Mouse (Mus musculus): ENCODE data around the gene Trpm8. TPM values are rescaled to one million over a fixed set of nuclear protein-coding genes. Genes with fewer than 3 reads are reported as not detected.

Trpm8 gene
- polyA plus RNA-seq, 1 experiment from 2014 or later, result not detected

- Histone ChIP-seq H3K4me2 (ENCODE audit: low read depth, severe bottlenecking) (no peak within 1 kb of the TSS), H3K9ac (ENCODE audit: low read length) (no peak within 1 kb of the TSS), H3K4me3 (ENCODE audit: low read depth, low read length) (no peak within 1 kb of the TSS), H3K4me1 (ENCODE audit: control insufficient read depth, insufficient read depth, low read length) (peaks cover 8% of the 10 kb centered on the region), H3K27ac (replicated peaks; ENCODE audit: low read depth, low read length) (no peak within 1 kb of the TSS), H3K36me3 (ENCODE audit: control insufficient read depth, insufficient read depth, low read length) (no peaks in the 10 kb centered on the region), H3K9me3 (ENCODE audit: control insufficient read depth, low read length) (no peaks in the 10 kb centered on the region), H3K27me3 (ENCODE audit: control insufficient read depth, insufficient read depth, low read length) (no peaks in the 10 kb centered on the region)
- DNase-seq (ENCODE audit: low spot score) (no peak), ATAC-seq (ENCODE audit: insufficient number of reproducible peaks, low FRiP score, low TSS enrichment, low read depth) (no peak)
- 76% methylated on average over 5 of the region's 5 CpGs for WGBS
These were observed 129.3 kb downstream of the Trpm8 start, which contains the start of gene Spp2 for GRCm38 (mm10) chr1:88406807-88407198. Gene Spp2, plus strand, starts transcription at chr1:88406961.

- no peak overlapping the region for H3K4me3 ChIP-seq (ENCODE audit: low read depth, low read length)
- 89% methylated on average over 4 of the region's 4 CpGs for WGBS
- no peak for DNase-seq (ENCODE audit: low spot score)
These were observed 130.9 kb downstream of the Trpm8 start for GRCm38 (mm10) chr1:88408340-88408739.

GRCm38 (mm10) chr1:88412013-88412412 lies 134.6 kb downstream of the Trpm8 start:
- no peaks in the 10 kb centered on the region for H3K27me3 ChIP-seq (ENCODE audit: control insufficient read depth, insufficient read depth, low read length)
- no peak for DNase-seq (ENCODE audit: low spot score)
- H3K36me3 ChIP-seq (ENCODE audit: control insufficient read depth, insufficient read depth, low read length), result no peaks in the 10 kb centered on the region
- no peak overlapping the region for H3K4me2 ChIP-seq (ENCODE audit: low read depth, severe bottlenecking)
- H3K27ac ChIP-seq (replicated peaks; ENCODE audit: low read depth, low read length), result no peak overlapping the region
- no peak for ATAC-seq (ENCODE audit: insufficient number of reproducible peaks, low FRiP score, low TSS enrichment, low read depth)
- H3K9ac ChIP-seq (ENCODE audit: low read length), result no peak overlapping the region
- no peaks in the 10 kb centered on the region for H3K9me3 ChIP-seq (ENCODE audit: control insufficient read depth, low read length)
- H3K4me1 ChIP-seq (ENCODE audit: control insufficient read depth, insufficient read depth, low read length), result no peaks in the 10 kb centered on the region
- 79% methylated on average over 5 of the region's 5 CpGs for WGBS
- H3K4me3 ChIP-seq (ENCODE audit: low read depth, low read length), result no peak overlapping the region

More at GRCm38 (mm10) chr1:88408340-88408739, 130.9 kb downstream of the Trpm8 start:
- no peaks in the 10 kb centered on the region for H3K27me3 ChIP-seq (ENCODE audit: control insufficient read depth, insufficient read depth, low read length)
- H3K9me3 ChIP-seq (ENCODE audit: control insufficient read depth, low read length), result no peaks in the 10 kb centered on the region
- H3K4me1 ChIP-seq (ENCODE audit: control insufficient read depth, insufficient read depth, low read length), result peaks cover 8% of the 10 kb centered on the region
- no peak for ATAC-seq (ENCODE audit: insufficient number of reproducible peaks, low FRiP score, low TSS enrichment, low read depth)
- no peak overlapping the region for H3K4me2 ChIP-seq (ENCODE audit: low read depth, severe bottlenecking)
- no peak overlapping the region for H3K9ac ChIP-seq (ENCODE audit: low read length)
- H3K27ac ChIP-seq (replicated peaks; ENCODE audit: low read depth, low read length), result no peak overlapping the region
- H3K36me3 ChIP-seq (ENCODE audit: control insufficient read depth, insufficient read depth, low read length), result no peaks in the 10 kb centered on the region

GRCm38 (mm10) chr1:88418943-88419342 lies 141.5 kb downstream of the Trpm8 start:
- WGBS, result 84% methylated on average over 2 of the region's 2 CpGs
- Histone ChIP-seq H3K4me1 (ENCODE audit: control insufficient read depth, insufficient read depth, low read length) (no peaks in the 10 kb centered on the region), H3K9me3 (ENCODE audit: control insufficient read depth, low read length) (no peaks in the 10 kb centered on the region), H3K27ac (replicated peaks; ENCODE audit: low read depth, low read length) (no peak overlapping the region), H3K36me3 (ENCODE audit: control insufficient read depth, insufficient read depth, low read length) (no peaks in the 10 kb centered on the region), H3K27me3 (ENCODE audit: control insufficient read depth, insufficient read depth, low read length) (no peaks in the 10 kb centered on the region), H3K4me2 (ENCODE audit: low read depth, severe bottlenecking) (no peak overlapping the region), H3K4me3 (ENCODE audit: low read depth, low read length) (no peak overlapping the region), H3K9ac (ENCODE audit: low read length) (no peak overlapping the region)
- ATAC-seq (ENCODE audit: insufficient number of reproducible peaks, low FRiP score, low TSS enrichment, low read depth) (no peak), DNase-seq (ENCODE audit: low spot score) (no peak)

GRCm38 (mm10) chr1:88422045-88422444 lies 144.6 kb downstream of the Trpm8 start:
- no peak overlapping the region for H3K27ac ChIP-seq (replicated peaks; ENCODE audit: low read depth, low read length)
- no peaks in the 10 kb centered on the region for H3K4me1 ChIP-seq (ENCODE audit: control insufficient read depth, insufficient read depth, low read length)
- no peak overlapping the region for H3K4me3 ChIP-seq (ENCODE audit: low read depth, low read length)
- DNase-seq (ENCODE audit: low spot score) (no peak), ATAC-seq (ENCODE audit: insufficient number of reproducible peaks, low FRiP score, low TSS enrichment, low read depth) (no peak)
- no peak overlapping the region for H3K4me2 ChIP-seq (ENCODE audit: low read depth, severe bottlenecking)
- WGBS, result 85% methylated on average over 10 of the region's 10 CpGs
- no peaks in the 10 kb centered on the region for H3K27me3 ChIP-seq (ENCODE audit: control insufficient read depth, insufficient read depth, low read length)
- H3K9me3 ChIP-seq (ENCODE audit: control insufficient read depth, low read length), result no peaks in the 10 kb centered on the region
- H3K9ac ChIP-seq (ENCODE audit: low read length), result no peak overlapping the region
- no peaks in the 10 kb centered on the region for H3K36me3 ChIP-seq (ENCODE audit: control insufficient read depth, insufficient read depth, low read length)

- H3K4me2 ChIP-seq (ENCODE audit: low read depth, severe bottlenecking), result no peak overlapping the region
- WGBS, result 70% methylated on average over 7 of the region's 7 CpGs
- ATAC-seq (ENCODE audit: insufficient number of reproducible peaks, low FRiP score, low TSS enrichment, low read depth) (no peak), DNase-seq (ENCODE audit: low spot score) (no peak)
- no peaks in the 10 kb centered on the region for H3K27me3 ChIP-seq (ENCODE audit: control insufficient read depth, insufficient read depth, low read length)
- no peaks in the 10 kb centered on the region for H3K36me3 ChIP-seq (ENCODE audit: control insufficient read depth, insufficient read depth, low read length)
- no peaks in the 10 kb centered on the region for H3K4me1 ChIP-seq (ENCODE audit: control insufficient read depth, insufficient read depth, low read length)
- no peak overlapping the region for H3K9ac ChIP-seq (ENCODE audit: low read length)
- no peak overlapping the region for H3K4me3 ChIP-seq (ENCODE audit: low read depth, low read length)
- no peak overlapping the region for H3K27ac ChIP-seq (replicated peaks; ENCODE audit: low read depth, low read length)
- no peaks in the 10 kb centered on the region for H3K9me3 ChIP-seq (ENCODE audit: control insufficient read depth, low read length)
These were observed 145.5 kb downstream of the Trpm8 start for GRCm38 (mm10) chr1:88422846-88423395.

GRCm38 (mm10) chr1:88424602-88425252 lies 147.3 kb downstream of the Trpm8 start:
- H3K4me2 ChIP-seq (ENCODE audit: low read depth, severe bottlenecking), result no peak overlapping the region
- no peak overlapping the region for H3K9ac ChIP-seq (ENCODE audit: low read length)
- H3K9me3 ChIP-seq (ENCODE audit: control insufficient read depth, low read length), result no peaks in the 10 kb centered on the region
- no peaks in the 10 kb centered on the region for H3K36me3 ChIP-seq (ENCODE audit: control insufficient read depth, insufficient read depth, low read length)
- no peak overlapping the region for H3K27ac ChIP-seq (replicated peaks; ENCODE audit: low read depth, low read length)
- WGBS, result 30% methylated on average over 8 of the region's 8 CpGs
- H3K4me1 ChIP-seq (ENCODE audit: control insufficient read depth, insufficient read depth, low read length), result no peaks in the 10 kb centered on the region
- DNase-seq (ENCODE audit: low spot score) (peak; percentile 93), ATAC-seq (ENCODE audit: insufficient number of reproducible peaks, low FRiP score, low TSS enrichment, low read depth) (0 out of 2 replicates have a peak, but pooled peaks have one; percentile 60)
- no peak overlapping the region for H3K4me3 ChIP-seq (ENCODE audit: low read depth, low read length)
- H3K27me3 ChIP-seq (ENCODE audit: control insufficient read depth, insufficient read depth, low read length), result no peaks in the 10 kb centered on the region

GRCm38 (mm10) chr1:88427987-88428741 lies 150.7 kb downstream of the Trpm8 start:
- no peak overlapping the region for H3K4me2 ChIP-seq (ENCODE audit: low read depth, severe bottlenecking)
- ATAC-seq (ENCODE audit: insufficient number of reproducible peaks, low FRiP score, low TSS enrichment, low read depth), result no peak
- H3K9me3 ChIP-seq (ENCODE audit: control insufficient read depth, low read length), result no peaks in the 10 kb centered on the region
- WGBS, result 78% methylated on average over 11 of the region's 11 CpGs
- no peaks in the 10 kb centered on the region for H3K36me3 ChIP-seq (ENCODE audit: control insufficient read depth, insufficient read depth, low read length)
- no peaks in the 10 kb centered on the region for H3K4me1 ChIP-seq (ENCODE audit: control insufficient read depth, insufficient read depth, low read length)
- no peak overlapping the region for H3K9ac ChIP-seq (ENCODE audit: low read length)
- H3K27me3 ChIP-seq (ENCODE audit: control insufficient read depth, insufficient read depth, low read length), result no peaks in the 10 kb centered on the region
- no peak overlapping the region for H3K4me3 ChIP-seq (ENCODE audit: low read depth, low read length)
- no peak overlapping the region for H3K27ac ChIP-seq (replicated peaks; ENCODE audit: low read depth, low read length)
- no peak for DNase-seq (ENCODE audit: low spot score)

Measured in limb, embryonic 11.5 days (tissue).